Mouse (Mus musculus) liver, adult 2 months (tissue): ENCODE data around the gene Tacr1.

Source experiments
- CTCF ChIP-seq: fragments of 200-500 bp; IDR thresholded peaks from 2 replicates; pipeline ENCODE4 v1.5.1; 2011; ENCODE audit warnings: low read depth, low read length, control low read depth
- POLR2A ChIP-seq: fragments of 200-500 bp; IDR thresholded peaks from 2 replicates; pipeline ENCODE4 v1.6.1; 2011; ENCODE audit warnings: low read length, control low read depth; ENCODE audit not compliant: insufficient read depth; ENCODE audit errors: extremely low read depth

GRCm38 (mm10) chr6:82418367-82418766, 16.2 kb downstream of the Tacr1 start:
- TF ChIP-seq CTCF (no peak), POLR2A (no peak)
